Mouse (Mus musculus) hindbrain, embryonic 12.5 days (tissue): ENCODE data around the gene Tarbp2. TPM values are rescaled to one million over a fixed set of nuclear protein-coding genes. Genes with fewer than 3 reads are reported as not detected.
A peak's percentile ranks its signal among the peaks of the same experiment; 100 is the strongest.

Experiments used
- ATAC-seq: fragments of 200-750 bp; cut with Nextera tagmentation; 2 replicates; pipeline ENCODE4 v1.8.0; 2017; ENCODE audit warnings: moderate TSS enrichment; ENCODE audit not compliant: low FRiP score
- H3K27ac ChIP-seq: fragments of 300-500 bp; sonication (generic); 2 replicates; pipeline ENCODE4 v1.5.1; 2016; ENCODE audit warnings: mild to moderate bottlenecking
- H3K27me3 ChIP-seq: fragments of 300-500 bp; sonication (generic); 2 replicates; pipeline ENCODE4 v1.6.1; 2016; ENCODE audit warnings: mild to moderate bottlenecking
- H3K36me3 ChIP-seq: fragments of 300-500 bp; sonication (generic); 2 replicates; pipeline ENCODE4 v1.6.1; 2016; ENCODE audit warnings: mild to moderate bottlenecking
- H3K4me1 ChIP-seq: fragments of 300-500 bp; sonication (generic); 2 replicates; pipeline ENCODE4 v1.6.1; 2016
- H3K4me2 ChIP-seq: fragments of 300-500 bp; sonication (generic); replicated peaks from 2 replicates; pipeline ENCODE4 v1.6.1; 2016; ENCODE audit warnings: mild to moderate bottlenecking
- H3K4me3 ChIP-seq: fragments of 300-500 bp; sonication (generic); 2 replicates; pipeline ENCODE4 v1.5.1; 2016; ENCODE audit warnings: mild to moderate bottlenecking
- H3K9ac ChIP-seq: fragments of 300-500 bp; sonication (generic); 2 replicates; pipeline ENCODE4 v1.6.1; 2016; ENCODE audit warnings: mild to moderate bottlenecking, moderate library complexity
- H3K9me3 ChIP-seq: fragments of 300-500 bp; sonication (generic); replicated peaks from 2 replicates; pipeline ENCODE4 v1.6.1; 2016; ENCODE audit warnings: mild to moderate bottlenecking
- WGBS: fragments of 180-500 bp; shearing (Covaris S2); methylation state at CpG from one replicate; pipeline ENCODE4 v1.1.7; 2016; 5-methylcytosine and 5-hydroxymethylcytosine counted together
- polyA plus RNA-seq: library from polyadenylated mRNA; unstranded; fragments of >200 nt; fragmentation: Nextera tagmentation; extraction: Ambion mirVana; gene quantifications from 2 replicates; pipeline ENCODE4 v1.2.1, GENCODE M21; 2016

Gene Tarbp2
- polyA plus RNA-seq, 1 experiment from 2014 or later = 94.0 TPM

- Histone ChIP-seq H3K9ac (peak overlapping the region; percentile 88), H3K27ac (peak overlapping the region; percentile 95), H3K4me2 (peak overlapping the region; percentile 82), H3K36me3 (peaks cover 15% of the 10 kb centered on the region), H3K4me3 (peak overlapping the region; percentile 55), H3K9me3 (no peaks in the 10 kb centered on the region), H3K27me3 (no peaks in the 10 kb centered on the region), H3K4me1 (peaks cover 47% of the 10 kb centered on the region)
- no peak for ATAC-seq
- 0% methylated on average over 10 of the region's 10 CpGs for WGBS
These were observed 389 bp upstream of the Tarbp2 start for GRCm38 (mm10) chr15:102517631-102517975.

GRCm38 (mm10) chr15:102518859-102519201, 838 bp downstream of the Tarbp2 start:
- ATAC-seq = no peak; the same call in 1 of the 2 replicates
- Histone ChIP-seq H3K27ac (peak overlapping the region; percentile 99), H3K9me3 (no peaks in the 10 kb centered on the region), H3K4me2 (peak overlapping the region; percentile 82), H3K9ac (peak overlapping the region; percentile 79), H3K4me3 (peak overlapping the region; percentile 55), H3K27me3 (no peaks in the 10 kb centered on the region), H3K36me3 (peaks cover 19% of the 10 kb centered on the region), H3K4me1 (peaks cover 39% of the 10 kb centered on the region)
- 17% methylated on average over 9 of the region's 9 CpGs for WGBS

- Histone ChIP-seq H3K4me1 (peaks cover 35% of the 10 kb centered on the region), H3K27me3 (no peaks in the 10 kb centered on the region), H3K9ac (peak overlapping the region; percentile 79), H3K4me3 (peak overlapping the region; percentile 55), H3K4me2 (peak overlapping the region; percentile 82), H3K9me3 (no peaks in the 10 kb centered on the region), H3K36me3 (peaks cover 26% of the 10 kb centered on the region), H3K27ac (no peak overlapping the region)
- 71% methylated on average over 17 of the region's 17 CpGs for WGBS
- no peak for ATAC-seq
These were observed 1.5 kb downstream of the Tarbp2 start for GRCm38 (mm10) chr15:102519211-102520141.

GRCm38 (mm10) chr15:102520416-102520815, 2.4 kb downstream of the Tarbp2 start:
- ATAC-seq = no peak
- H3K27me3 ChIP-seq = no peaks in the 10 kb centered on the region
- H3K27ac ChIP-seq = no peak overlapping the region
- H3K4me3 ChIP-seq = no peak overlapping the region
- H3K4me2 ChIP-seq = no peak overlapping the region
- peaks cover 26% of the 10 kb centered on the region for H3K4me1 ChIP-seq
- H3K36me3 ChIP-seq = peaks cover 27% of the 10 kb centered on the region
- no peak overlapping the region for H3K9ac ChIP-seq
- H3K9me3 ChIP-seq = no peaks in the 10 kb centered on the region
- 92% methylated on average over 4 of the region's 4 CpGs for WGBS

GRCm38 (mm10) chr15:102521480-102521879, 3.5 kb downstream of the Tarbp2 start:
- peaks cover 17% of the 10 kb centered on the region for H3K4me1 ChIP-seq
- no peak overlapping the region for H3K4me3 ChIP-seq
- H3K9me3 ChIP-seq = no peaks in the 10 kb centered on the region
- no peak overlapping the region for H3K9ac ChIP-seq
- H3K27ac ChIP-seq = no peak overlapping the region
- H3K36me3 ChIP-seq = peaks cover 27% of the 10 kb centered on the region
- H3K27me3 ChIP-seq = no peaks in the 10 kb centered on the region
- WGBS = 77% methylated on average over 4 of the region's 4 CpGs
- ATAC-seq = no peak
- H3K4me2 ChIP-seq = no peak overlapping the region

- H3K9me3 ChIP-seq = no peaks in the 10 kb centered on the region
- ATAC-seq = 0 out of 2 replicates have a peak, but pooled peaks have one; percentile 29
- H3K27ac ChIP-seq = 0 out of 2 replicates have a peak within 1 kb of the TSS, but pooled peaks have one; percentile 13
- no peaks in the 10 kb centered on the region for H3K27me3 ChIP-seq
- peaks cover 48% of the 10 kb centered on the region for H3K36me3 ChIP-seq
- peaks cover 3% of the 10 kb centered on the region; the same call in 1 of the 2 replicates for H3K4me1 ChIP-seq
- no peak within 1 kb of the TSS for H3K9ac ChIP-seq
- H3K4me3 ChIP-seq = no peak within 1 kb of the TSS
- no peak within 1 kb of the TSS for H3K4me2 ChIP-seq
- WGBS = 9% methylated on average over 3 of the region's 3 CpGs
These were observed 7.0 kb downstream of the Tarbp2 start, which contains the start of gene Npff for GRCm38 (mm10) chr15:102524892-102525485. Npff (minus strand) TSS chr15:102524942.

GRCm38 (mm10) chr15:102526111-102527002, 8.4 kb downstream of the Tarbp2 start:
- Histone ChIP-seq H3K36me3 (peaks cover 55% of the 10 kb centered on the region), H3K9ac (no peak overlapping the region), H3K4me2 (no peak overlapping the region), H3K27ac (no peak overlapping the region), H3K9me3 (no peaks in the 10 kb centered on the region), H3K4me3 (no peak overlapping the region), H3K4me1 (no peaks in the 10 kb centered on the region), H3K27me3 (no peaks in the 10 kb centered on the region)
- ATAC-seq = no peak
- 93% methylated on average over 6 of the region's 6 CpGs for WGBS

- no peaks in the 10 kb centered on the region for H3K9me3 ChIP-seq
- H3K27ac ChIP-seq = no peak overlapping the region
- H3K4me3 ChIP-seq = no peak overlapping the region
- peaks cover 48% of the 10 kb centered on the region for H3K36me3 ChIP-seq
- 80% methylated on average over 3 of the region's 3 CpGs for WGBS
- no peaks in the 10 kb centered on the region for H3K4me1 ChIP-seq
- no peak for ATAC-seq
- no peak overlapping the region for H3K9ac ChIP-seq
- no peaks in the 10 kb centered on the region for H3K27me3 ChIP-seq
- no peak overlapping the region for H3K4me2 ChIP-seq
These were observed 9.9 kb downstream of the Tarbp2 start for GRCm38 (mm10) chr15:102527936-102528335.

GRCm38 (mm10) chr15:102528396-102528795, 10.4 kb downstream of the Tarbp2 start:
- H3K36me3 ChIP-seq = peaks cover 52% of the 10 kb centered on the region
- no peaks in the 10 kb centered on the region for H3K27me3 ChIP-seq
- no peaks in the 10 kb centered on the region for H3K9me3 ChIP-seq
- H3K9ac ChIP-seq = no peak overlapping the region
- H3K4me3 ChIP-seq = no peak overlapping the region
- no peak overlapping the region for H3K4me2 ChIP-seq
- no peak overlapping the region for H3K27ac ChIP-seq
- WGBS = 100% methylated on average over 1 of the region's 1 CpGs
- no peaks in the 10 kb centered on the region for H3K4me1 ChIP-seq
- ATAC-seq = no peak

- H3K4me2 ChIP-seq = no peak overlapping the region
- no peaks in the 10 kb centered on the region for H3K27me3 ChIP-seq
- no peaks in the 10 kb centered on the region for H3K4me1 ChIP-seq
- WGBS = 81% methylated on average over 4 of the region's 4 CpGs
- H3K9ac ChIP-seq = no peak overlapping the region
- H3K36me3 ChIP-seq = peaks cover 53% of the 10 kb centered on the region
- no peak overlapping the region for H3K27ac ChIP-seq
- no peak for ATAC-seq
- no peaks in the 10 kb centered on the region for H3K9me3 ChIP-seq
- H3K4me3 ChIP-seq = no peak overlapping the region
These were observed 12.6 kb downstream of the Tarbp2 start for GRCm38 (mm10) chr15:102530566-102530965.

- H3K27ac ChIP-seq = no peak overlapping the region
- 87% methylated on average over 4 of the region's 4 CpGs for WGBS
- H3K4me3 ChIP-seq = no peak overlapping the region
- no peak for ATAC-seq
- H3K27me3 ChIP-seq = no peaks in the 10 kb centered on the region
- H3K36me3 ChIP-seq = peaks cover 61% of the 10 kb centered on the region
- H3K4me1 ChIP-seq = no peaks in the 10 kb centered on the region
- no peaks in the 10 kb centered on the region for H3K9me3 ChIP-seq
- no peak overlapping the region for H3K9ac ChIP-seq
- no peak overlapping the region for H3K4me2 ChIP-seq
These were observed 13.6 kb downstream of the Tarbp2 start for GRCm38 (mm10) chr15:102531586-102531985.
